Mouse (Mus musculus): Measurements from ENCODE around the gene Smarcb1. TPM values are rescaled to one million over a fixed set of nuclear protein-coding genes. Genes with fewer than 3 reads are reported as not detected.

The Smarcb1 gene
- total and polyA plus RNA-seq, 3 experiments, result 76.2 to 96.0 (median 94.9) TPM

DNA sequence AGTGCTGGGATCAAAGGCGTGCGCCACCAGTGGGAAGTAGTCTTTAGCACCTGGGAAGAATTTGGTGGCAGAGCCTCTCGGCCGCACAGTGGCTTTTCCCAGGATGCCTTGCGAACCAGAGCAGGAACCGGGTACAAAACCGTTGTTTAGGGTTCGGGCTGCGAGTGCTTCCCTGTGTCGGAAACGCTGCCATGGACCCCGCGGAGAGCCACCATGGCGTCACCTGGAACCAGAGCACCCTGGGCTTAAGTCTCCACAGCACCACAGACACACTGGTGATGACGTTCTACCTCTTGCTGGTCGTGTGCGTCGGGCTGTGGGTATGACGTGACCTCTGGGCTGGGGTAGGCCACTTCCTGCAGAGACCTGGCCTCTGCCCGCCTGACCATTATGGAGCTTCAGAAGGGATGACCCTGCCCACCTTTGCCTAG lies 33.0 kb upstream of the Smarcb1 start, which contains the start of gene Gm5134:
TSS of gene Gm5134 (plus strand) at position 134 of the 431 bp plus-strand sequence.
- H3K4me2 ChIP-seq (ENCODE audit: insufficient read depth, low read depth, poor library complexity, severe bottlenecking), result peak within 1 kb of the TSS; percentile 48
- peak within 1 kb of the TSS in 2 of 3 experiments; percentile 58 to 70 for H3K4me3 ChIP-seq (replicated peaks in 1 of 3; ENCODE audit: low read depth in 2 of 3, low read length in 2 of 3, poor library complexity in 1 of 3)
- dilution Hi-C loops (cut with MboI; ENCODE audit: extremely low pct_ligation_motif_present, extremely low pct_unique_long_range_greater_than_20kb, low sequenced_read_pairs) (no loop called here), in situ Hi-C loops (cut with MboI; ENCODE audit: low pct_ligation_motif_present, low pct_unique_long_range_greater_than_20kb, low sequenced_read_pairs) (loop anchor here (5.0 to 25.0 kb wide), 3 partner anchors 70 to 367 kb away; partner anchors contain the start of gene Ggt5)
- H3K9me3 ChIP-seq (replicated peaks; ENCODE audit: low read length), result no peaks in the 10 kb centered on the region
- no peaks in the 10 kb centered on the region for H3K36me3 ChIP-seq (replicated peaks in 1 of 2; ENCODE audit: control insufficient read depth in 1 of 2, insufficient read depth in 1 of 2, low read length in 1 of 2)
- H3K79me2 ChIP-seq (replicated peaks; ENCODE audit: control insufficient read depth, extremely low read depth, insufficient read depth, poor library complexity, severe bottlenecking), result no peaks in the 10 kb centered on the region
- peak within 1 kb of the TSS; percentile 14; the same call in 1 of the 2 replicates for H3K27ac ChIP-seq (ENCODE audit: insufficient read depth, low read depth)
- TF ChIP-seq HCFC1 (IDR thresholded peaks at IDR 0.05; ENCODE audit: low read depth, low read length) (peak; percentile 19), MYC (IDR thresholded peaks at IDR 0.05; ENCODE audit: low read depth, low read length) (no peak), POLR2A (IDR thresholded peaks at IDR 0.05; ENCODE audit: low read depth, low read length) (peak; percentile 55; the same call in 1 of the 2 replicates), SMC3 (IDR thresholded peaks at IDR 0.05; ENCODE audit: low read depth, low read length) (no peak), ELF1 (IDR thresholded peaks at IDR 0.05; ENCODE audit: low read depth, low read length) (peak; percentile 65; the same call in 1 of the 2 replicates), MXI1 (IDR thresholded peaks at IDR 0.05; ENCODE audit: low read depth, low read length) (no peak), TCF12 (IDR thresholded peaks at IDR 0.05; ENCODE audit: low read depth, low read length) (peak; percentile 39; the same call in 1 of the 2 replicates), MAZ (IDR thresholded peaks at IDR 0.05; ENCODE audit: low read depth, low read length) (0 out of 2 replicates have a peak, but pooled peaks have one; percentile 16), ZC3H11A (IDR thresholded peaks at IDR 0.05; ENCODE audit: low read depth, low read length) (no peak), ZKSCAN1 (IDR thresholded peaks at IDR 0.05; ENCODE audit: borderline replicate concordance, low read depth, low read length) (no peak)
- H3K27me3 ChIP-seq (replicated peaks), result no peaks in the 10 kb centered on the region
- H3K4me1 ChIP-seq (ENCODE audit: control insufficient read depth in 1 of 2, insufficient read depth in 2 of 2), result peaks cover 11 to 20% of the 10 kb centered on the region in 2 experiments
- no peak for DNase-seq (ENCODE audit: extremely low read depth)
- H3K9ac ChIP-seq (ENCODE audit: insufficient read depth, low read depth), result peak within 1 kb of the TSS; percentile 85

DNA sequence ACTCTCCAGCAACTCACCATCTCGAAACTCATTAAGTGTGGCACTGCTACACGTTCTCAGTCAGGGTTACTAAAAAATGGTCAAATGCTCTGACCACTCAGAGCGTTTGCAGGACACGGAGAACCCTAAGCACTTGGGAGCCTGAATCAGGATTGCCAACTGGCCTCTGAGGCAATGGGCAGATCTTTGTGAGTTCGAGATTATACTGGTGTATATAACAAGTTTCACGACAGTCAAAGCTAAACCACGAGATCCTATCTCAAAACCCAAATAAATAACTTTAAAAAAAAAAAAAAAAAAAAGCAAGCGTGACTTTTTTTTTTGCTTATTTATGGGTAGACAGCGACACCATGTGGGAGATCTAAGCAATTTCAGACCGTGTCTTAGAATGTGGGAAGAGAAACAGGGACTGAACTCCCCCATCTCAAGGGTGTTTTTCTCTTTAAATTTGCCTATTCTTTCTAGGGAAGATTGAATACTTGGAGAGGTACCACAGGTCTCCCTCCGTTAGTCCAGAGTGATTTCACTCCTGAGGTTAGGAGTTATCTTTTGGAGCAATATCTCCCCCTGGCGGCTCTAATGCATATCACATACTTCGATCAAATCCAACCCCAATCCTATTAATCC lies 30.1 kb upstream of the Smarcb1 start:
- peak overlapping the region; percentile 28 to 55 (median 41) for H3K4me3 ChIP-seq (replicated peaks in 1 of 3; ENCODE audit: low read depth in 2 of 3, low read length in 2 of 3, poor library complexity in 1 of 3)
- no peaks in the 10 kb centered on the region for H3K79me2 ChIP-seq (replicated peaks; ENCODE audit: control insufficient read depth, extremely low read depth, insufficient read depth, poor library complexity, severe bottlenecking)
- H3K36me3 ChIP-seq (replicated peaks in 1 of 2; ENCODE audit: control insufficient read depth in 1 of 2, insufficient read depth in 1 of 2, low read length in 1 of 2), result no peaks in the 10 kb centered on the region
- in situ Hi-C loops (cut with MboI; ENCODE audit: low pct_ligation_motif_present, low pct_unique_long_range_greater_than_20kb, low sequenced_read_pairs) (loop anchor here (5.0 to 25.0 kb wide), 3 partner anchors 67 to 364 kb away; partner anchors contain the start of gene Ggt5), dilution Hi-C loops (cut with MboI; ENCODE audit: extremely low pct_ligation_motif_present, extremely low pct_unique_long_range_greater_than_20kb, low sequenced_read_pairs) (no loop called here)
- TF ChIP-seq MEF2A (IDR thresholded peaks at IDR 0.05; ENCODE audit: borderline replicate concordance, low read depth, low read length), result no peak
- TF ChIP-seq TCF12 (IDR thresholded peaks at IDR 0.05; ENCODE audit: low read depth, low read length), result no peak
- TF ChIP-seq SMC3 (IDR thresholded peaks at IDR 0.05; ENCODE audit: low read depth, low read length), result peak; percentile 84
- no peak for TF ChIP-seq POLR2A (IDR thresholded peaks at IDR 0.05; ENCODE audit: low read depth, low read length)
- no peak for TF ChIP-seq ETS1 (conservative IDR thresholded peaks at IDR 0.05; ENCODE audit: low read depth, low read length)
- TF ChIP-seq ZNF384 (IDR thresholded peaks at IDR 0.05; ENCODE audit: low read depth, low read length), result peak; percentile 100
- no peak for TF ChIP-seq IRF4 (IDR thresholded peaks at IDR 0.05; ENCODE audit: low read depth, low read length)
- TF ChIP-seq GABPA (IDR thresholded peaks at IDR 0.05; ENCODE audit: insufficient replicate concordance, low read depth, low read length), result no peak
- no peak for TF ChIP-seq POLR2AphosphoS2 (IDR thresholded peaks at IDR 0.05; ENCODE audit: low read depth, low read length)
- no peak for TF ChIP-seq USF1 (IDR thresholded peaks at IDR 0.05; ENCODE audit: low read depth, low read length)
- no peak for TF ChIP-seq JUN (IDR thresholded peaks at IDR 0.05; ENCODE audit: insufficient read depth, low read depth, low read length)
- peak; percentile 41; the same call in 1 of the 2 replicates for TF ChIP-seq ZC3H11A (IDR thresholded peaks at IDR 0.05; ENCODE audit: low read depth, low read length)
- no peak for TF ChIP-seq MAFK (IDR thresholded peaks at IDR 0.05; ENCODE audit: insufficient replicate concordance, low read length)
- TF ChIP-seq KAT2A (IDR thresholded peaks at IDR 0.05; ENCODE audit: insufficient replicate concordance, low read length), result no peak
- TF ChIP-seq SIN3A (IDR thresholded peaks at IDR 0.05; ENCODE audit: low read length), result peak; percentile 13; the same call in 1 of the 2 replicates
- TF ChIP-seq PAX5 (IDR thresholded peaks at IDR 0.05; ENCODE audit: low read length), result no peak
- TF ChIP-seq RAD21 (IDR thresholded peaks at IDR 0.05; ENCODE audit: low read depth, low read length), result peak; percentile 76
- TF ChIP-seq UBTF (IDR thresholded peaks at IDR 0.05; ENCODE audit: low read depth, low read length), result no peak
- no peak for TF ChIP-seq NRF1 (IDR thresholded peaks at IDR 0.05; ENCODE audit: low read depth, low read length)
- peak; percentile 40; the same call in 1 of the 2 replicates for TF ChIP-seq NELFE (IDR thresholded peaks at IDR 0.05; ENCODE audit: low read depth, low read length)
- peak; percentile 74 for TF ChIP-seq BHLHE40 (IDR thresholded peaks at IDR 0.05; ENCODE audit: low read depth, low read length)
- TF ChIP-seq CTCF (conservative IDR thresholded peaks at IDR 0.05 in 1 of 2, IDR thresholded peaks at IDR 0.05 in 1 of 2; ENCODE audit: low read depth in 2 of 2, low read length in 2 of 2), result peak; percentile 73 to 94
- peak overlapping the region; percentile 41; the same call in 1 of the 2 replicates for H3K9ac ChIP-seq (ENCODE audit: insufficient read depth, low read depth)
- H3K4me1 ChIP-seq (ENCODE audit: control insufficient read depth in 1 of 2, insufficient read depth in 2 of 2), result peaks cover 30 to 42% of the 10 kb centered on the region in 2 experiments
- peak; percentile 59 for DNase-seq (ENCODE audit: extremely low read depth)
- H3K9me3 ChIP-seq (replicated peaks; ENCODE audit: low read length), result no peaks in the 10 kb centered on the region
- no peaks in the 10 kb centered on the region for H3K27me3 ChIP-seq (replicated peaks)
- peak overlapping the region; percentile 63 for H3K4me2 ChIP-seq (ENCODE audit: insufficient read depth, low read depth, poor library complexity, severe bottlenecking)
- peak overlapping the region; percentile 25; the same call in 1 of the 2 replicates for H3K27ac ChIP-seq (ENCODE audit: insufficient read depth, low read depth)
